Mouse (Mus musculus): ENCODE measurements around the gene Spen.

DNA sequence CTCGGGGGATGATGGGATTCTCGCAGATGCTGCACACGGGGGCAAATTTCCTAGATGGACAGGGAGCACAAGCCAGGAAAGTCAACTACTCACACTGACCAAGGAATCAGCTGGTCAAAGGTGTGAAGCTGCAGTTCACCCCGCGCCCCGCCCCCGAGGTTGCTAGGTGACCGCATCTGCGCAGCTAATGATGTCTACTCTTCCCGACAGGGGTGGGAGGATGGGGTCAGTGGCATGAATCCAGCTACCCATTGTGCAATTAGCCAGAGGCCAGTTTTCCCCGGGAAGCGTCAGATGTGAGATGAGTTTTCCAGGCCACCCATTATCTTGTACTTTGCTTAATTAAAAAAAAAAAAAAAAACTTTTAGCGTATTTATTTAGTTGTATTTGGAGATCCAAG is 42.7 kb upstream of the Spen start:
- no peak for TF ChIP-seq CTCF (IDR thresholded peaks at IDR 0.05; ENCODE audit: low read depth, low read length)
- no peak for TF ChIP-seq POLR2A (IDR thresholded peaks at IDR 0.05; ENCODE audit: borderline replicate concordance, low read depth, low read length)
